Mouse (Mus musculus): ENCODE data around the gene Fuom. TPM values are rescaled to one million over a fixed set of nuclear protein-coding genes. Genes with fewer than 3 reads are reported as not detected.

Fuom gene
- polyA plus RNA-seq, 1 experiment from 2014 or later, result 80.9 TPM

DNA sequence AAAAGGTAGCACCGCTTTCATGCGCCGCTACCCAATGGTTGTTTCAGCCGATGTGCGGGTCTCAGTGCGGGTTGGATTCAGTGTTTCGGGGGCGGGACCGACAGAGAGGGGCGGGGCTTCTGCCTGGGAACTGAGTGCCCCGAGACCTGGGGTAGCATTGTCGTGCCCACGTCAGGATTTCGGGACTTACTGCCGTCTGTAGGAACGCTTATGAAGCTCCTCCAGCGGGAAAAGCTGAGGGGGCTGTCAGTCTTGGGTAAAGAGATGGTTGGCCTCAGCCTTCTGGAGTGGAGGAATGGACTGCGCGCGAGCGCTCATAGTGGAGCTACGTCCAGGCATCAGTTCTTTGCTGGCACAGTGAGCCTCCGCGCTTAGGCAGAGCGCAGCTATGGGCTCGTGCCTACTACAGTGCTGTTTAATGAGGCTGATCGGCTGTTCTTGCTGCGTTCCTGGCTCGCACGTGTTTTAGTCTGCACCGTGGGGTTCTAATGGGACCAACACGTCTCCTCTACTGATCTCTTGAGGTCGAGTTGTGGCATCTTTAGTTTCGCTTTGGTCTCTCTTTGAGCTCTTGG lies 53.0 kb downstream of the Fuom start:
- H3K4me3 ChIP-seq, result peak overlapping the region; percentile 53
- peak overlapping the region; percentile 63 for H3K9ac ChIP-seq
- H3K4me2 ChIP-seq, result peak overlapping the region; percentile 84
- no peak overlapping the region for H3K27ac ChIP-seq (replicated peaks)
- peaks cover 23% of the 10 kb centered on the region for H3K4me1 ChIP-seq
- WGBS, result under 1% methylated on average over 34 of the region's 34 CpGs
- no peaks in the 10 kb centered on the region for H3K9me3 ChIP-seq
- no peaks in the 10 kb centered on the region for H3K36me3 ChIP-seq
- peaks cover 100% of the 10 kb centered on the region for H3K27me3 ChIP-seq (replicated peaks)
- no peak for ATAC-seq (ENCODE audit: extremely low read depth, insufficient number of reproducible peaks, low FRiP score, low TSS enrichment)

DNA sequence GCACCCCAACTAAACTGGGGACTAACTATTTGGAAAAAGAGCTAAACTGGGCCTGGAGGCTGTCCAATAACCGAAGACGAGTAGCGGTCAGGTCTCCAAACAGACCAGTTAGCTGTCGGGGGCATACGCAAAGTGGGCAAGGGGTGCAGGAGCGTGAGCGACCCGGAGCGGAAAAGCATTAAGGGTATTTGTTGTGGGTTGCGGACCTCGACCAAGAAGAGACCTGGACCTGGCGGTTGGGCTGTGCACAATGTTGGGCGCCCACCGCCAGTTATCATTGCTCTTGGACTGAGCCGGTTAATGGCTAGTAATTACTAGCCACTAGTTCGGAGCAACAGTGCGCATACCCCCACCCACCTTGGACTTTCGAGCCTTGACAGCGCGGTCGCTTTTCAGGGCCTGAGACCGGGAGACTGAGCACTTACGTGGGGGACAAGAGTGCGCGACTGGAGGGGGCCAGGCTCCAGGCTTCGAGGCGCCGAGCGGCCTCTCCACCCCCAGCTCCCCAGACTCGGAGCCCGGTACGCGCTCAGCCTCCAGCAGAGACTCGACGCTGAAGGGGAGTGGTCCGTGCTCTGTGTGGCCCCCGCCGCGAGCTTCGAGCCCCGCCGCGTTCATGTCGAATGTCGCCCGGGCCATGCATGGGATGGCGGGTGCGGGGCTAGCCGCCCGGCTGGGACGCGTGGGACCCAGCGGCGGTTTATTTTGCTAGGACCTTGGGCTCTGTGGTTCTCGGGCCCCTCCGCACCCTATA lies 53.7 kb downstream of the Fuom start, which contains the start of gene Msx3:
Gene Msx3, minus strand, starts transcription at position 729 of the 754 bp plus-strand sequence.
- no peaks in the 10 kb centered on the region for H3K9me3 ChIP-seq
- peaks cover 99% of the 10 kb centered on the region for H3K27me3 ChIP-seq (replicated peaks)
- peak within 1 kb of the TSS; percentile 84 for H3K4me2 ChIP-seq
- under 1% methylated on average over 56 of the region's 56 CpGs for whole genome bisulfite sequencing
- H3K4me1 ChIP-seq, result peaks cover 23% of the 10 kb centered on the region
- H3K4me3 ChIP-seq, result peak within 1 kb of the TSS; percentile 53
- H3K27ac ChIP-seq (replicated peaks), result no peak within 1 kb of the TSS
- ATAC-seq (ENCODE audit: extremely low read depth, insufficient number of reproducible peaks, low FRiP score, low TSS enrichment), result no peak
- H3K36me3 ChIP-seq, result no peaks in the 10 kb centered on the region
- H3K9ac ChIP-seq, result peak within 1 kb of the TSS; percentile 63

DNA sequence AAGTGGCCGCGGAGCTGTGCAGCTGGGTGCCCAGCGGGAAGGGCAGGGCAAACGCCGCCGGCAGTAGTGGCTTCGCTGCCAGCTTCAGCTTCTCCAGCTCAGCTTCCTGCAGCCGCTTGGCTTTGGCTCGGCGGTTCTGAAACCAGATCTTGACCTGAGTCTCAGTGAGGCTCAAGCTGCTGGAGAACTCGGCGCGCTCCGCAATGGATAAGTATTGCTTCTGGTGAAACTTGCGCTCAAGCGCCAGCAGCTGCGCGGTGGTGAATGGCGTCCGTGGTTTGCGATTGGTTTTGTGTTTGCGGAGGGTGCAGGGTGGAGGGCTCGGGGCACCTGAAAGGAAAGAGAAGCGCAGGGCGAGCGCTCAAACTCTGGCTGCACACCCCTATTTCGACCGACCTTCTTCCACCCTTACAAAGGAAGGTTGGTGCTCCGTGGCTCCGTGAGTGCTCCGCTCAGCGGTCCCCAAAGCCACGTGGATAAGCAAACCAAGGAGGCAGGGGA lies 54.4 kb downstream of the Fuom start:
- 0 out of 2 replicates have a peak overlapping the region, but pooled peaks have one; percentile 26 for H3K9ac ChIP-seq
- no peak overlapping the region for H3K27ac ChIP-seq (replicated peaks)
- H3K9me3 ChIP-seq, result no peaks in the 10 kb centered on the region
- H3K4me2 ChIP-seq, result peak overlapping the region; percentile 84
- peaks cover 23% of the 10 kb centered on the region for H3K4me1 ChIP-seq
- WGBS, result under 1% methylated on average over 33 of the region's 33 CpGs
- no peak for ATAC-seq (ENCODE audit: extremely low read depth, insufficient number of reproducible peaks, low FRiP score, low TSS enrichment)
- H3K27me3 ChIP-seq (replicated peaks), result peaks cover 97% of the 10 kb centered on the region
- no peaks in the 10 kb centered on the region for H3K36me3 ChIP-seq
- peak overlapping the region; percentile 53 for H3K4me3 ChIP-seq

Other genes starting within 250 kb of the Fuom start
- gene Kndc1, start 207.7 kb downstream of the Fuom start, polyA plus RNA-seq (2015; fragmentation: Nextera tagmentation; extraction: Ambion mirVana), result 0.04 and 0.11 TPM in 2 replicates
- not detected in 2 replicates for gene Utf1, start 158.7 kb downstream of the Fuom start, polyA plus RNA-seq (2015; fragmentation: Nextera tagmentation; extraction: Ambion mirVana)
- 0.28 TPM in 1 of 2 replicates, not detected in the other for gene 6430531B16Rik, start 123.7 kb downstream of the Fuom start, polyA plus RNA-seq (2015; fragmentation: Nextera tagmentation; extraction: Ambion mirVana)
- 0.83 and 1.0 TPM in 2 replicates for gene Adam8, start 109.9 kb downstream of the Fuom start, polyA plus RNA-seq (2015; fragmentation: Nextera tagmentation; extraction: Ambion mirVana)
- gene Zfp511, start 66.0 kb downstream of the Fuom start, polyA plus RNA-seq (2015; fragmentation: Nextera tagmentation; extraction: Ambion mirVana), result 27.7 and 33.6 TPM in 2 replicates
- gene Tubgcp2, start 65.8 kb downstream of the Fuom start, polyA plus RNA-seq (2015; fragmentation: Nextera tagmentation; extraction: Ambion mirVana), result 36.4 and 37.0 TPM in 2 replicates
- not detected in 2 replicates for gene Msx3, start 53.4 kb downstream of the Fuom start, polyA plus RNA-seq (2015; fragmentation: Nextera tagmentation; extraction: Ambion mirVana)
- 0.25 and 0.66 TPM in 2 replicates for gene Caly, start 19.9 kb downstream of the Fuom start, polyA plus RNA-seq (2015; fragmentation: Nextera tagmentation; extraction: Ambion mirVana)
- 0.33 TPM in 1 of 2 replicates, not detected in the other for gene Prap1, start 9.0 kb downstream of the Fuom start, polyA plus RNA-seq (2015; fragmentation: Nextera tagmentation; extraction: Ambion mirVana)
- 10.9 and 14.4 TPM in 2 replicates for gene Paox, start 13.4 kb upstream of the Fuom start, polyA plus RNA-seq (2015; fragmentation: Nextera tagmentation; extraction: Ambion mirVana)
- 169 and 182 TPM in 2 replicates for gene Echs1, start 14.0 kb upstream of the Fuom start, polyA plus RNA-seq (2015; fragmentation: Nextera tagmentation; extraction: Ambion mirVana)
- gene Mtg1, start 35.1 kb upstream of the Fuom start, polyA plus RNA-seq (2015; fragmentation: Nextera tagmentation; extraction: Ambion mirVana), result 27.2 and 30.5 TPM in 2 replicates
- 0.10 TPM in 1 of 2 replicates, not detected in the other for gene Sprn, start 52.4 kb upstream of the Fuom start, polyA plus RNA-seq (2015; fragmentation: Nextera tagmentation; extraction: Ambion mirVana)
- not detected in 2 replicates for gene Olfr522, start 62.3 kb upstream of the Fuom start, polyA plus RNA-seq (2015; fragmentation: Nextera tagmentation; extraction: Ambion mirVana)
- not detected in 2 replicates for gene Olfr523, start 70.8 kb upstream of the Fuom start, polyA plus RNA-seq (2015; fragmentation: Nextera tagmentation; extraction: Ambion mirVana)
- not detected in 2 replicates for gene Olfr524, start 103.5 kb upstream of the Fuom start, polyA plus RNA-seq (2015; fragmentation: Nextera tagmentation; extraction: Ambion mirVana)
- 0.39 TPM in 1 of 2 replicates, not detected in the other for gene Cd163l1, start 115.8 kb upstream of the Fuom start, polyA plus RNA-seq (2015; fragmentation: Nextera tagmentation; extraction: Ambion mirVana)
- not detected in 2 replicates for gene 5830411N06Rik, start 144.8 kb upstream of the Fuom start, polyA plus RNA-seq (2015; fragmentation: Nextera tagmentation; extraction: Ambion mirVana)
- gene Olfr525, start 218.4 kb upstream of the Fuom start, polyA plus RNA-seq (2015; fragmentation: Nextera tagmentation; extraction: Ambion mirVana), result not detected in 2 replicates
- not detected in 2 replicates for gene Olfr527, start 231.6 kb upstream of the Fuom start, polyA plus RNA-seq (2015; fragmentation: Nextera tagmentation; extraction: Ambion mirVana)

All from heart, embryonic 13.5 days (tissue).